Mouse (Mus musculus) embryo, embryonic 10 days (tissue): ENCODE measurements at regions not wholly inside any gene's neighbourhood (a gene's known extent, or its start where the extent isn't known, plus 50 kb on each side); places are given as distances from the start of the nearest gene placed in this dataset.
A peak's percentile ranks its signal among the peaks of the same experiment; 100 is the strongest.

Experiments
- DNase-seq: peaks from one replicate; pipeline ENCODE4 v3.0.0-alpha.2; 2015; ENCODE audit warnings: low spot score

- DNase-seq: no peak
Measured at GRCm38 (mm10) chr13:97520988-97521547, 239.4 kb downstream of the Gm10260 start.

- DNase-seq: no peak
Measured at GRCm38 (mm10) chr13:97516731-97517130, 243.7 kb downstream of the Gm10260 start.

GRCm38 (mm10) chr13:97514421-97515066 is 245.9 kb downstream of the Gm10260 start:
- DNase-seq: peak; percentile 45

GRCm38 (mm10) chr13:97512521-97512920 is 247.9 kb downstream of the Gm10260 start:
- no peak for DNase-seq

GRCm38 (mm10) chr13:97510431-97511261 is 249.8 kb downstream of the Gm10260 start:
- DNase-seq: peak; percentile 25

- no peak for DNase-seq
Measured at GRCm38 (mm10) chr13:97504949-97505348, 255.5 kb downstream of the Gm10260 start.

GRCm38 (mm10) chr13:97503955-97504739 is 256.3 kb downstream of the Gm10260 start:
- DNase-seq: no peak

GRCm38 (mm10) chr13:97503391-97503790 is 257.0 kb downstream of the Gm10260 start:
- DNase-seq: no peak

- no peak for DNase-seq
Measured at GRCm38 (mm10) chr13:97500155-97500554, 259.2 kb downstream of the Enc1 start.

- no peak for DNase-seq
Measured at GRCm38 (mm10) chr13:97498981-97499380, 258.1 kb downstream of the Enc1 start.

- no peak for DNase-seq
Measured at GRCm38 (mm10) chr13:97497928-97498327, 257.0 kb downstream of the Enc1 start.

- no peak for DNase-seq
Measured at GRCm38 (mm10) chr13:97494770-97495169, 253.9 kb downstream of the Enc1 start.

- DNase-seq: no peak
Measured at GRCm38 (mm10) chr13:97493836-97494235, 252.9 kb downstream of the Enc1 start.

GRCm38 (mm10) chr13:97492958-97493735 is 252.2 kb downstream of the Enc1 start:
- no peak for DNase-seq

GRCm38 (mm10) chr13:97491865-97492847 is 251.3 kb downstream of the Enc1 start:
- no peak for DNase-seq

GRCm38 (mm10) chr13:97490131-97490530 is 249.2 kb downstream of the Enc1 start:
- peak; percentile 20 for DNase-seq

GRCm38 (mm10) chr13:97489721-97490120 is 248.8 kb downstream of the Enc1 start:
- no peak for DNase-seq

GRCm38 (mm10) chr13:97489029-97489428 is 248.1 kb downstream of the Enc1 start:
- DNase-seq: peak; percentile 57

GRCm38 (mm10) chr13:97488518-97488917 is 247.6 kb downstream of the Enc1 start:
- no peak for DNase-seq
